Mouse (Mus musculus) ES-E14 (cell line): ENCODE results near the gene Gm43720.

Experiments used
- CHD2 ChIP-seq: IDR thresholded peaks from 2 replicates; pipeline ENCODE4 v1.6.1; 2014; ENCODE audit warnings: mild to moderate bottlenecking, low read depth, low read length, inconsistent platforms
- MAFK ChIP-seq: IDR thresholded peaks from 2 replicates; pipeline ENCODE4 v1.6.1; 2014; ENCODE audit warnings: mild to moderate bottlenecking, low read depth, low read length, inconsistent platforms; ENCODE audit not compliant: insufficient read depth
- ZC3H11A ChIP-seq: IDR thresholded peaks from 2 replicates; pipeline ENCODE4 v1.6.1; 2012; ENCODE audit warnings: low read depth, mild to moderate bottlenecking, inconsistent platforms, low read length, borderline replicate concordance
- ZNF384 ChIP-seq: IDR thresholded peaks from 2 replicates; pipeline ENCODE4 v1.6.1; 2012; ENCODE audit warnings: low read depth, low read length, inconsistent platforms

DNA sequence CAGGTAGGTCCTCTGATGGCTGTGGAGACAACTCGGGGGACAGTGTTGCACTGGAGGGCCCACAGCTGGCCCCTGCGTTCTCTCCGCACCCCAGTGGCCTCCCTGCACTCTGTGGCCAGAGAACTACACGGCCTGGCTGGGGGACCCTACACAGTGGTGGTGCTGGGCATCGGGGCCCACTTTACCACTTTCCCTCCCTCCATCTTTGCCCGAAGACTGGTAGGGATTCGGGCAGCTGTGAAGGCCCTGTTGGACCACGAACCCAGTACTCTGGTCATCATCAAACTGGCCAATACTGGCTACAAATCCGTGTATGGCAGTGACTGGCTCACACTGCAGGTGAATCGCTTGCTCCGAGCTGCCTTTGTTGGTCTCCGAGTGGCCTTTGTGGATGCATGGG is 28.6 kb downstream of the Gm43720 start:
- TF ChIP-seq ZNF384 (no peak), ZC3H11A (no peak), CHD2 (no peak), MAFK (no peak)
